Mouse (Mus musculus) lung, adult 2 months (tissue): ENCODE data around the gene Atp8b2.

ENCODE experiments used
- CTCF ChIP-seq: fragments of 200-500 bp; IDR thresholded peaks from 2 replicates; pipeline ENCODE4 v1.5.1; 2011; ENCODE audit warnings: mild to moderate bottlenecking, low read length, control low read depth; ENCODE audit not compliant: insufficient read depth
- POLR2A ChIP-seq: fragments of 200-500 bp; IDR thresholded peaks from 2 replicates; pipeline ENCODE4 v1.6.1; 2011; ENCODE audit warnings: low read depth, mild to moderate bottlenecking, control low read depth, low read length, borderline replicate concordance; ENCODE audit errors: extremely low read depth

GRCm38 (mm10) chr3:89962059-89962750, 1.1 kb downstream of the Atp8b2 start:
- TF ChIP-seq POLR2A = no peak
- no peak for TF ChIP-seq CTCF
